Comparison of ENCODE assay signal across 15 mouse cellular contexts in the genomic region with DNA sequence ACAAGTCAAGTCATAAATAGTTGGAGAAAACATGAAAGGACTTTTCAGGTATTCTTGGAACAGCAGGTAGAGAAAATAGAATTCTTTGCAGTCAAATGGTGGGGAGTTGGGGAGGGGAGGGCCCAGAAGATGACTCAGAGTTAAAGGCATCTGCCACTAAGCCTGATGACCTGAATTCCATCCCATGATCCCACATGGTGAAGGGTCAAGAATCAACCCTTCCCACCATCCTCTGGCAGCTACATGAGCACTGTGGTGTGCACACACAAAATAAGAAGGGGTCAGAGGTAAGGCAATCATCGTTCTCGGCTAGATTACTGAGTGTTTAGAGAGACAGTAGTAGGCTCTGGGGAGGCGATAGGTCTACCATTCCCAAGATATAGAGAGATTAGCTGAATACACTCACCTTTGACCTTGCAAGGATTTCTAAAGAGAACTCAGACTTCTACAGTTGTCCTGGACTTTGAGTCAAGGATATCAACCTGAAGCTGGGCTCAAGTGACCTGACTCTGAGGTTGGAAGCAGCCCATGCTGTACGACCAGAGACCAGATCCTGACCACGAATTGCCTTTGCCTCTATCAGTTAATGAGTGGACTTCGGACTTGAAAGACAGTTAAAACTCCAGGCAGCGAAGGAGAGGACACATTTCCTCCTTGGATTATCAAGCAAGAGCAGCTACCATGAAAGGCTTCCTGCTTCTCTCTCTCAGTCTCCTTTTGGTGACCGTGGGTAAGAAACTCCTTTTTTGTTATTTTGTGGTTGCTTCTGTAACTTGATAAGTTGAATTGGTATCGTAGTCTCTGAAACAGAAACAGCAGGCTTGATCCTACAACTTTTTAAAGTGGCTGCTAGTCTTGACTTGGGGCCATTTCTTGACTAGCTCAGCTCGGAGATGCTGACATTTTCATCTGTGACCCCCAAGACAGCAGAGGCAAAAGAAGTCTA. TPM values are rescaled to one million over a fixed set of nuclear protein-coding genes. Genes with fewer than 3 reads are reported as not detected.
DNase-seq lines count a peak whose midpoint lies in the region; ATAC-seq and TF ChIP-seq lines count a peak whose summit lies in the region.
"Had no signal": no experiment of that assay in that cellular context is flagged by ENCODE, and none has a peak within 500 bp of the region (broad histone marks: within the 10 kb centered on the region; RNA-seq: fewer than 3 reads in every experiment).

A gene (plus strand): TSS at position 192 of the 946 bp plus-strand sequence.

- 0 out of 2 replicates have a peak, but pooled peaks have one; percentile 11 for TF ChIP-seq EP300 in liver, postnatal 0 days (IDR thresholded peaks at IDR 0.05; ENCODE audit: low read depth)

- ATAC-seq in liver, embryonic 11.5 days (replicated peaks; ENCODE audit: low FRiP score) = no peak
- ATAC-seq in liver, postnatal 0 days = no peak
- no peak for ATAC-seq in kidney, embryonic 16.5 days (ENCODE audit: low FRiP score, low TSS enrichment)

- no peak for TF ChIP-seq CTCF in liver, postnatal 0 days (IDR thresholded peaks at IDR 0.05; ENCODE audit: low read depth)

- H3K4me2 ChIP-seq in liver, embryonic 11.5 days = peak within 1 kb of the TSS; percentile 41
- no peak within 1 kb of the TSS for H3K4me2 ChIP-seq in liver, postnatal 0 days (ENCODE audit: low read depth, low read length)
- H3K4me2 ChIP-seq in kidney, embryonic 16.5 days (replicated peaks; ENCODE audit: low read depth, low read length) = no peak within 1 kb of the TSS
- H3K4me2 ChIP-seq: embryonic facial prominence, embryonic 15.5 days; forebrain, embryonic 12.5 days; hindbrain, embryonic 14.5 days had no signal

- 42% methylated on average over 10 of the region's 10 CpGs for WGBS in liver, embryonic 11.5 days
- WGBS in liver, postnatal 0 days (ENCODE audit: insufficient replicate concordance) = 36% methylated on average over 10 of the region's 10 CpGs
- WGBS in kidney, embryonic 16.5 days = 78% methylated on average over 10 of the region's 10 CpGs

- peak within 1 kb of the TSS; percentile 10 for H3K27ac ChIP-seq in liver, embryonic 11.5 days (ENCODE audit: low read depth, low read length)
- no peak within 1 kb of the TSS for H3K27ac ChIP-seq in liver, postnatal 0 days (ENCODE audit: low read depth)
- no peak within 1 kb of the TSS for H3K27ac ChIP-seq in kidney, embryonic 16.5 days (ENCODE audit: low read length)
- H3K27ac ChIP-seq: embryonic facial prominence, embryonic 15.5 days; forebrain, embryonic 12.5 days; hindbrain, embryonic 14.5 days had no signal

- DNase-seq in liver, embryonic 11.5 days (ENCODE audit: low spot score) = no peak
- DNase-seq in liver = no peak
- peak; percentile 44 for DNase-seq in induced T-regulatory cell, adult 2 months (ENCODE audit: low read depth)
- no peak for DNase-seq in liver, postnatal 0 days
- peak; percentile 82 for DNase-seq in yolk sac, embryonic 10.5 days (ENCODE audit: low spot score)
- no peak for DNase-seq in neural tube, embryonic 10.5 days (ENCODE audit: extremely low spot score, low spot score)
- DNase-seq in cerebellum, adult 9-11 months = no peak
- DNase-seq: cerebellum, adult 11 months; kidney, adult 9 months; right cerebral cortex, postnatal 4 days; thymus, postnatal 14 days had no signal

- H3K9me3 ChIP-seq in liver, embryonic 11.5 days (ENCODE audit: control insufficient read depth, low read length) = no peaks in the 10 kb centered on the region
- H3K9me3 ChIP-seq in liver, postnatal 0 days (ENCODE audit: low read length) = no peaks in the 10 kb centered on the region
- H3K9me3 ChIP-seq in kidney, embryonic 16.5 days (ENCODE audit: low read length) = no peaks in the 10 kb centered on the region
- H3K9me3 ChIP-seq: embryonic facial prominence, embryonic 15.5 days; forebrain, embryonic 12.5 days had no signal

- no peaks in the 10 kb centered on the region for H3K27me3 ChIP-seq in liver, embryonic 11.5 days (replicated peaks; ENCODE audit: control insufficient read depth, insufficient read depth, low read length)
- no peaks in the 10 kb centered on the region for H3K27me3 ChIP-seq in liver, postnatal 0 days (ENCODE audit: insufficient read depth, low read length)
- H3K27me3 ChIP-seq in kidney, embryonic 16.5 days (ENCODE audit: insufficient read depth, low read length) = no peaks in the 10 kb centered on the region
- H3K27me3 ChIP-seq: embryonic facial prominence, embryonic 15.5 days; forebrain, embryonic 12.5 days had no signal

- H3K9ac ChIP-seq in liver, embryonic 11.5 days (ENCODE audit: low read depth, low read length) = peak within 1 kb of the TSS; percentile 12; the same call in 1 of the 2 replicates
- no peak within 1 kb of the TSS for H3K9ac ChIP-seq in liver, postnatal 0 days (replicated peaks)
- no peak within 1 kb of the TSS for H3K9ac ChIP-seq in kidney, embryonic 16.5 days (replicated peaks; ENCODE audit: low read length)
- H3K9ac ChIP-seq: embryonic facial prominence, embryonic 15.5 days; forebrain, embryonic 12.5 days; hindbrain, embryonic 14.5 days had no signal

- no peaks in the 10 kb centered on the region for H3K36me3 ChIP-seq in liver, embryonic 11.5 days (ENCODE audit: control insufficient read depth, insufficient read depth, low read length)
- no peaks in the 10 kb centered on the region for H3K36me3 ChIP-seq in liver, postnatal 0 days (replicated peaks; ENCODE audit: insufficient read depth, low read length)
- H3K36me3 ChIP-seq in kidney, embryonic 16.5 days (ENCODE audit: insufficient read depth, low read length) = no peaks in the 10 kb centered on the region
- H3K36me3 ChIP-seq: embryonic facial prominence, embryonic 15.5 days; forebrain, embryonic 12.5 days had no signal

- H3K4me1 ChIP-seq in liver, embryonic 11.5 days (replicated peaks; ENCODE audit: control insufficient read depth, insufficient read depth, low read length) = peaks cover 5% of the 10 kb centered on the region; the same call in 1 of the 2 replicates
- H3K4me1 ChIP-seq in liver, postnatal 0 days (ENCODE audit: insufficient read depth) = peaks cover 20% of the 10 kb centered on the region
- H3K4me1 ChIP-seq in kidney, embryonic 16.5 days (ENCODE audit: insufficient read depth, low read length) = no peaks in the 10 kb centered on the region
- H3K4me1 ChIP-seq: embryonic facial prominence, embryonic 15.5 days had no signal

- peak within 1 kb of the TSS; percentile 24 for H3K4me3 ChIP-seq in liver, embryonic 11.5 days (ENCODE audit: low read depth, low read length)
- no peak within 1 kb of the TSS for H3K4me3 ChIP-seq in liver, postnatal 0 days (ENCODE audit: low read depth, low read length)
- no peak within 1 kb of the TSS for H3K4me3 ChIP-seq in kidney, embryonic 16.5 days (ENCODE audit: low read length)
- H3K4me3 ChIP-seq: embryonic facial prominence, embryonic 15.5 days; forebrain, embryonic 12.5 days had no signal

RNA-seq across cellular contexts. Expression of the gene that starts here (rescaled TPM):
- 10.1 and 10.4 TPM in 2 replicates for polyA plus RNA-seq in liver, embryonic 11.5 days (2014; fragmentation: Nextera tagmentation; extraction: Ambion mirVana)
- 1.2 TPM in 2 replicates for polyA plus RNA-seq in liver, postnatal 0 days (2015; fragmentation: Nextera tagmentation; extraction: Ambion mirVana)
- polyA plus RNA-seq in kidney, embryonic 16.5 days (2015; fragmentation: Nextera tagmentation; extraction: Ambion mirVana) = 0.06 TPM in 1 of 2 replicates, not detected in the other
- polyA plus RNA-seq: hindbrain, embryonic 14.5 days had no signal

Comparison
In these comparisons a context has a peak if more than half of its experiments do, and no peak if none do; other contexts are left out.
1. DNase-seq: peak in induced T-regulatory cell, adult 2 months (single experiment) and yolk sac, embryonic 10.5 days (single experiment); none in liver, embryonic 11.5 days (single experiment), liver (single experiment), liver, postnatal 0 days (single experiment), neural tube, embryonic 10.5 days (single experiment) and cerebellum, adult 9-11 months (single experiment).